Mouse (Mus musculus): ENCODE results near the gene Il20rb. TPM values are rescaled to one million over a fixed set of nuclear protein-coding genes. Genes with fewer than 3 reads are reported as not detected.
A peak's percentile ranks its signal among the peaks of the same experiment; 100 is the strongest.

Gene Il20rb
- 1 to 10 TPM in 3 of 4 experiments, under 1 TPM in 1; 0.87 to 1.4 (median 1.0) TPM for total RNA-seq (2022)

DNA sequence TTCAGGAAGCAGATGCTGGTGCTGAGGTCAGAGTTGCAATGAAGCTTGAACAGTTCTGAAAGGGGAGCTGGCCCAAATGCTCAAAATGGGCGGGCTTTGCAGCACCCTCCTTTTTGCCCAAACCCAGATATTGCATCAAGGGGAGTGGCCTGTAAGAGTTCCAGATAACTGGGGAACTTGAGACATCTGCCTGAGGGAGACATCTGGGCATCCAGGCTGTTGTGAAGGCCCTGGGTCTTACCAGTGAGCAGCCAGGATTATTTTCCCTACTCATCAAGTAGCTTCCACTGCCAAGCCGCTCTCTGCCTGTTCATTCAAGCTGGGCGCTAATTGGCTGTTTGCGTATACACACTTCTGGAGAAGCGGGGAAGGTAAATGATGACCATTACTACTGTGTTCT lies at the start of gene Il20rb:
Gene Il20rb (minus strand): TSS at position 358 of the 400 bp plus-strand sequence.
- DNase-seq, result no peak

DNA sequence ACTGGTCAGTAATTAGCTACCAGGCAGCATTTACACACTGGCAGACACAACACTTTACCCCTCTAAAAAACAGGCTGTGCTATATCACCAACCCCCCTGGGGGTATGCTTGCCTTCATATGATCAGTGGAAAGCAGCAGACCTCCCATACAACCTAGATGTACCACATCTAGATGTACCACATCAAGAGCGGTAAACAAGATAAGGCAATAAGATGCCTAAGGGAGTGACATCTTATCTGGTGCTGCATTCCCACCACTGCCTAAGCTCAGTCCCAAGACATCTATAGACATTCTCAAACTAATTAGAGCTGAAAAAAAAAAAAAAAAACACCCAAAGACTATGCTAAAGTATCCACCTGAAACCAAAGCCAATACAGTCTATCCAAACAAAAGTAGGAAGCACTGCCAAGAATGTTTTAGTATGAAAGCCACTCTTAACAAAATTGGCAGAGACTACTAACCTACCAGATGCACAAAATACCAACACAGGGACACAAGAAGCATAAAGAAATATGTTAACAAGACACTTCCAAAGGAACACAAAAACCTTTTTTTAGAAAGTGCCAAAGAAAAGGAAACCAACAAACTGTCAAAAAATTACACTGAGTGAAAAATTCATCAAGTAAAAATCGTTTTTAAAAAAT lies 49.2 kb upstream of the Il20rb start:
- DNase-seq, result no peak

- no peak for DNase-seq
Observed at GRCm38 (mm10) chr9:100534686-100535085, 48.1 kb upstream of the Il20rb start.

- DNase-seq, result no peak
Observed at GRCm38 (mm10) chr9:100532847-100533505, 46.4 kb upstream of the Il20rb start.

GRCm38 (mm10) chr9:100531296-100531695 lies 44.7 kb upstream of the Il20rb start:
- no peak for DNase-seq

- DNase-seq, result no peak
Observed at GRCm38 (mm10) chr9:100525225-100525624, 38.6 kb upstream of the Il20rb start.

GRCm38 (mm10) chr9:100522029-100522428 lies 35.4 kb upstream of the Il20rb start:
- DNase-seq, result no peak

- peak; percentile 20 for DNase-seq
Observed at GRCm38 (mm10) chr9:100520586-100520985, 34.0 kb upstream of the Il20rb start.

- no peak for DNase-seq
Observed at GRCm38 (mm10) chr9:100520012-100520411, 33.4 kb upstream of the Il20rb start.

GRCm38 (mm10) chr9:100507581-100507980 lies 21.0 kb upstream of the Il20rb start:
- DNase-seq, result no peak

- no peak for DNase-seq
Observed at GRCm38 (mm10) chr9:100506652-100507051, 20.1 kb upstream of the Il20rb start.

DNA sequence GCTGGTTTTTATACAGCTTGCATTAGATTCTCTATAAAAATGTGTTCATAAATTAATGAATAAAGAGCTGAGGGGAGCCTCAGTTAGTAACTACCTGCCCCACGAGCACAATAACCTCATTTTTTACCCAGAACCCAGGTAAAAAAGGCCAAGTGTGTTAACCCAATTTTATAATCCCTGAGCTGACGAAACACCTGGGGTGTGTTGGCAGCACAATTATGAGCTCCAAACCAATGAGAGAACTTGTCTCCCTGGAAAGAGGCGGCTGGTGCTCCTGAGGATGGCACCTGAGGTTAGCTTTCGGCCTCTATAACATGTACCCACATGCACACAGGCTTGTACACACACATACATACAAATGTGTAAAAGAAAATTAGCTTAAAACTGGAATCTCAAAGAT lies 18.9 kb upstream of the Il20rb start:
- DNase-seq, result no peak

DNA sequence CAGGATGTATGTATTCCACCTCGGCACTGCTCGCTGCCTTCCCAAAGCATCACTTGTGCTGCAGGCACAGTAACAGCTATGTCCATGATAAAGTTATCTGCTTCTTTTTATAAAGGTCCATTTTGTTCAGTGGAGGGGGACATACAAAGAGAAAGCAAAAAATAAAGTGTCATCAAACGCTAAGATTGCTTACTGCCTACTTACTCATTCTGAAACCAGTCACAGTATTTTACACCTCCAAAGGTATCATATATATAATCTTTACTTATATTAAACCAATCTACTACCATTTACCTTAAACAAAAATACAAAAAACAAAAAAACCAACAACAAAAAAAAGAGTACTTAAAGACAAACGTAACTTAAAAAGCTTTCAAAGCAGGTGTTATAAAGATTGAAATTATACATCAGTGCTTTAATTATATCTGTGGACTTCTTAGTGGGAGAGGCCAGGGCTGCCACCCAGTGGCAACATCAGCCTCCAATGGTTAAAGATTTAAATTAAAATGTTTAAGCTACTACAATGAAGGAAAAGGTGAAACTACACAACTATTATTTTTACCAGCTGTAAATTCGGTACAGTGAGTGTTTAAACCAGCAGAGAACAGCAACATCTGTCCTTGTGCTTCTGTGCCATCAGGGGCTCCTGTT lies 7.1 kb upstream of the Il20rb start:
- DNase-seq, result no peak

DNA sequence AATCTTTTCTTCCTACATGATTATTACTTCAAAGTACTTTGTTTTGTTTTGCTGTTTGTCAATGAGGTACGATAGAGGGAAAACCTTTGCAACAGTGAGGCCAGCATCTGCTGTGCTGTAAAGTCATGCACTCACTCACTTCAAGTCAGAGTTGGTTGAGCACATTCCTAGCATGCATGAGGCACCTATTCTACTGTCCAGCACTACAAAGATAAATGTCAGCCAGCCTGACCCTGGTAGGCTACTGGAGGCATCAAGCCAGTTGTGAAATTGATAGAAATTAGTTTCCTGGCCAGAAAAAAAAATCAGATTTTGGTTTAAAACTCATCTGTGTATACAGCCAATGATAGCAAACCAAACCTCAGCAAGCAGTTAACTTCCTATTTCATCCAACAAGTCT lies 4.8 kb upstream of the Il20rb start:
- no peak for DNase-seq

GRCm38 (mm10) chr9:100488969-100489368 lies 2.4 kb upstream of the Il20rb start:
- no peak for DNase-seq

- DNase-seq, result no peak
Observed at GRCm38 (mm10) chr9:100488056-100488713, 1.6 kb upstream of the Il20rb start.

GRCm38 (mm10) chr9:100483318-100483717 lies 3.3 kb downstream of the Il20rb start:
- no peak for DNase-seq

- DNase-seq, result no peak
Observed at GRCm38 (mm10) chr9:100481626-100482025, 5.0 kb downstream of the Il20rb start.

GRCm38 (mm10) chr9:100474056-100474455 lies 12.5 kb downstream of the Il20rb start:
- DNase-seq, result no peak

DNA sequence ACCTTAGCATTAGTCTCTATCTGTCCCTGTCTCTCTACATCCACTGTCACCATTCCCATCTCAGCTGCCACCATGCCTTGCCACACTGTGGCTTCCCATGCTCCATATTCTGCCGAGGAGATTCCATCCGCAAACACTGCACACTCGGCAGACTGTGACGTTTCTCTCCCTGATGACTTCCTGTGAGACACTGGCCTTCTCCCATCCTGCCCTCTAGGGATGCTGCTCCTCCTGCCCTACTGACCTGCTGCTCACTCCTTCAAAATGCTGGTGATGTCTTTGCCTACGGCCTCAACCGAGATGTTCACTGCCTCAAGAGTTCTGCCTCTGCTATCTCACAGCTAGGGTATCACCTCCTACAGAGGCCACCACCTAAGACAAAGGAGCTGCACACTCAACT lies 13.2 kb downstream of the Il20rb start:
- no peak for DNase-seq

- DNase-seq, result no peak
Observed at GRCm38 (mm10) chr9:100472931-100473330, 13.7 kb downstream of the Il20rb start.

GRCm38 (mm10) chr9:100471605-100471953 lies 15.0 kb downstream of the Il20rb start:
- DNase-seq, result no peak

GRCm38 (mm10) chr9:100470936-100471604 lies 15.5 kb downstream of the Il20rb start:
- peak; percentile 28 for DNase-seq

Data from adrenal gland, adult 8-10 months (tissue).